Mouse (Mus musculus): ENCODE data around the gene Per2. TPM values are rescaled to one million over a fixed set of nuclear protein-coding genes. Genes with fewer than 3 reads are reported as not detected.

The Per2 gene
- polyA plus RNA-seq, 1 experiment from 2014 or later, result 8.3 TPM

GRCm38 (mm10) chr1:91411631-91412285 is 47.4 kb downstream of the Per2 start:
- DNase-seq, result no peak
- 65% methylated on average over 8 of the region's 8 CpGs for WGBS
- Histone ChIP-seq H3K36me3 (ENCODE audit: insufficient read depth) (0 out of 2 replicates have a peak, but pooled peaks cover 3% of the 10 kb centered on the region), H3K27me3 (ENCODE audit: insufficient read depth, low read length) (no peaks in the 10 kb centered on the region), H3K4me3 (ENCODE audit: low read depth, low read length) (peak overlapping the region; percentile 74), H3K9me3 (ENCODE audit: low read depth, low read length) (no peaks in the 10 kb centered on the region), H3K4me1 (ENCODE audit: insufficient read depth) (peaks cover 18% of the 10 kb centered on the region), H3K27ac (ENCODE audit: low read depth) (no peak overlapping the region), H3K4me2 (peak overlapping the region; percentile 98), H3K9ac (peak overlapping the region; percentile 80)
- TF ChIP-seq CTCF (IDR thresholded peaks at IDR 0.05; ENCODE audit: low read depth), result no peak
- no peak for ATAC-seq (ENCODE audit: insufficient read depth)

- no peak for DNase-seq
- H3K4me2 ChIP-seq, result no peak overlapping the region
- H3K9me3 ChIP-seq (ENCODE audit: low read depth, low read length), result no peaks in the 10 kb centered on the region
- no peak overlapping the region for H3K4me3 ChIP-seq (ENCODE audit: low read depth, low read length)
- H3K9ac ChIP-seq, result no peak overlapping the region
- no peak for TF ChIP-seq CTCF (IDR thresholded peaks at IDR 0.05; ENCODE audit: low read depth)
- H3K27me3 ChIP-seq (ENCODE audit: insufficient read depth, low read length), result no peaks in the 10 kb centered on the region
- no peak overlapping the region for H3K27ac ChIP-seq (ENCODE audit: low read depth)
- no peak for ATAC-seq (ENCODE audit: insufficient read depth)
- 66% methylated on average over 4 of the region's 4 CpGs for WGBS
- no peaks in the 10 kb centered on the region for H3K36me3 ChIP-seq (ENCODE audit: insufficient read depth)
- peaks cover 9% of the 10 kb centered on the region for H3K4me1 ChIP-seq (ENCODE audit: insufficient read depth)
These were observed 51.3 kb downstream of the Per2 start for GRCm38 (mm10) chr1:91407819-91408218.

- H3K27ac ChIP-seq (ENCODE audit: low read depth), result no peak overlapping the region
- ATAC-seq (ENCODE audit: insufficient read depth), result peak; percentile 41; the same call in 1 of the 2 replicates
These were observed 53.5 kb downstream of the Per2 start for GRCm38 (mm10) chr1:91405406-91406169.

GRCm38 (mm10) chr1:91404976-91405375 is 54.1 kb downstream of the Per2 start:
- no peak for TF ChIP-seq CTCF (IDR thresholded peaks at IDR 0.05; ENCODE audit: low read depth)
- DNase-seq, result peak; percentile 46
- Histone ChIP-seq H3K27me3 (ENCODE audit: insufficient read depth, low read length) (no peaks in the 10 kb centered on the region), H3K9ac (no peak overlapping the region), H3K9me3 (ENCODE audit: low read depth, low read length) (no peaks in the 10 kb centered on the region), H3K4me1 (ENCODE audit: insufficient read depth) (no peaks in the 10 kb centered on the region), H3K4me3 (ENCODE audit: low read depth, low read length) (no peak overlapping the region), H3K36me3 (ENCODE audit: insufficient read depth) (no peaks in the 10 kb centered on the region), H3K4me2 (no peak overlapping the region), H3K27ac (ENCODE audit: low read depth) (no peak overlapping the region)
- no peak for ATAC-seq (ENCODE audit: insufficient read depth)
- 7% methylated on average over 1 of the region's 1 CpGs for WGBS

More at GRCm38 (mm10) chr1:91405406-91406169, 53.5 kb downstream of the Per2 start:
- no peak for DNase-seq
- H3K9ac ChIP-seq, result no peak overlapping the region
- no peaks in the 10 kb centered on the region for H3K4me1 ChIP-seq (ENCODE audit: insufficient read depth)
- no peaks in the 10 kb centered on the region for H3K36me3 ChIP-seq (ENCODE audit: insufficient read depth)
- no peak for TF ChIP-seq CTCF (IDR thresholded peaks at IDR 0.05; ENCODE audit: low read depth)
- no peaks in the 10 kb centered on the region for H3K9me3 ChIP-seq (ENCODE audit: low read depth, low read length)
- no peak overlapping the region for H3K4me2 ChIP-seq
- 52% methylated on average over 23 of the region's 23 CpGs for WGBS
- H3K27me3 ChIP-seq (ENCODE audit: insufficient read depth, low read length), result no peaks in the 10 kb centered on the region
- no peak overlapping the region for H3K4me3 ChIP-seq (ENCODE audit: low read depth, low read length)

GRCm38 (mm10) chr1:91398260-91399062 is 60.7 kb downstream of the Per2 start, which contains the start of gene Ilkap:
Ilkap (minus strand) TSS chr1:91398815.
- DNase-seq (peak; percentile 92), ATAC-seq (ENCODE audit: insufficient read depth) (peak; percentile 97)
- WGBS, result under 1% methylated on average over 72 of the region's 91 CpGs
- Histone ChIP-seq H3K27me3 (ENCODE audit: insufficient read depth, low read length) (no peaks in the 10 kb centered on the region), H3K4me1 (ENCODE audit: insufficient read depth) (peaks cover 13% of the 10 kb centered on the region; the same call in 1 of the 2 replicates), H3K4me2 (peak within 1 kb of the TSS; percentile 93), H3K9ac (peak within 1 kb of the TSS; percentile 89), H3K9me3 (ENCODE audit: low read depth, low read length) (no peaks in the 10 kb centered on the region), H3K36me3 (ENCODE audit: insufficient read depth) (peaks cover 15% of the 10 kb centered on the region; the same call in 1 of the 2 replicates), H3K4me3 (ENCODE audit: low read depth, low read length) (peak within 1 kb of the TSS; percentile 89), H3K27ac (ENCODE audit: low read depth) (peak within 1 kb of the TSS; percentile 82)
- no peak for TF ChIP-seq CTCF (IDR thresholded peaks at IDR 0.05; ENCODE audit: low read depth)

GRCm38 (mm10) chr1:91397927-91398259 is 61.2 kb downstream of the Per2 start:
- Histone ChIP-seq H3K36me3 (ENCODE audit: insufficient read depth) (peaks cover 20% of the 10 kb centered on the region; the same call in 1 of the 2 replicates), H3K27ac (ENCODE audit: low read depth) (peak overlapping the region; percentile 82; the same call in 1 of the 2 replicates), H3K9ac (peak overlapping the region; percentile 89), H3K4me2 (peak overlapping the region; percentile 93), H3K4me3 (ENCODE audit: low read depth, low read length) (peak overlapping the region; percentile 89), H3K9me3 (ENCODE audit: low read depth, low read length) (no peaks in the 10 kb centered on the region), H3K27me3 (ENCODE audit: insufficient read depth, low read length) (no peaks in the 10 kb centered on the region), H3K4me1 (ENCODE audit: insufficient read depth) (peaks cover 13% of the 10 kb centered on the region; the same call in 1 of the 2 replicates)
- under 1% methylated on average over 12 of the region's 12 CpGs for WGBS
- ATAC-seq (ENCODE audit: insufficient read depth) (no peak), DNase-seq (no peak)
- no peak for TF ChIP-seq CTCF (IDR thresholded peaks at IDR 0.05; ENCODE audit: low read depth)

Data from lung, embryonic 14.5 days (tissue).